Mouse (Mus musculus) liver, embryonic 12.5 days (tissue): ENCODE measurements at regions not wholly inside any gene's neighbourhood (a gene's known extent, or its start where the extent isn't known, plus 50 kb on each side); places are given as distances from the start of the nearest gene placed in this dataset.

Experiments used
- ATAC-seq: fragments of 200-750 bp; cut with Nextera tagmentation; 2 replicates; pipeline ENCODE4 v1.8.0; 2017; ENCODE audit warnings: moderate number of reproducible peaks, mild to moderate bottlenecking, moderate library complexity
- H3K27ac ChIP-seq: fragments of 300-500 bp; sonication (generic); 2 replicates; pipeline ENCODE4 v1.5.1; 2016; ENCODE audit warnings: mild to moderate bottlenecking
- H3K27me3 ChIP-seq: fragments of 300-500 bp; sonication (generic); replicated peaks from 2 replicates; pipeline ENCODE4 v1.6.1; 2016; ENCODE audit warnings: mild to moderate bottlenecking, moderate library complexity
- H3K36me3 ChIP-seq: fragments of 300-500 bp; sonication (generic); 2 replicates; pipeline ENCODE4 v1.6.1; 2016; ENCODE audit warnings: mild to moderate bottlenecking, moderate library complexity
- H3K4me1 ChIP-seq: fragments of 300-500 bp; sonication (generic); 2 replicates; pipeline ENCODE4 v1.6.1; 2016
- H3K4me2 ChIP-seq: fragments of 300-500 bp; sonication (generic); 2 replicates; pipeline ENCODE4 v1.6.1; 2016; ENCODE audit warnings: mild to moderate bottlenecking, moderate library complexity
- H3K4me3 ChIP-seq: fragments of 300-500 bp; sonication (generic); 2 replicates; pipeline ENCODE4 v1.5.1; 2016; ENCODE audit warnings: mild to moderate bottlenecking, moderate library complexity
- H3K9ac ChIP-seq: fragments of 300-500 bp; sonication (generic); 2 replicates; pipeline ENCODE4 v1.6.1; 2016; ENCODE audit warnings: mild to moderate bottlenecking, moderate library complexity
- H3K9me3 ChIP-seq: fragments of 300-500 bp; sonication (generic); replicated peaks from 2 replicates; pipeline ENCODE4 v1.6.1; 2016; ENCODE audit warnings: mild to moderate bottlenecking, moderate library complexity
- WGBS: fragments of 180-500 bp; shearing (Covaris S2); methylation state at CpG from one replicate; pipeline ENCODE4 v1.1.7; 2016; ENCODE audit not compliant: insufficient replicate concordance; 5-methylcytosine and 5-hydroxymethylcytosine counted together

DNA sequence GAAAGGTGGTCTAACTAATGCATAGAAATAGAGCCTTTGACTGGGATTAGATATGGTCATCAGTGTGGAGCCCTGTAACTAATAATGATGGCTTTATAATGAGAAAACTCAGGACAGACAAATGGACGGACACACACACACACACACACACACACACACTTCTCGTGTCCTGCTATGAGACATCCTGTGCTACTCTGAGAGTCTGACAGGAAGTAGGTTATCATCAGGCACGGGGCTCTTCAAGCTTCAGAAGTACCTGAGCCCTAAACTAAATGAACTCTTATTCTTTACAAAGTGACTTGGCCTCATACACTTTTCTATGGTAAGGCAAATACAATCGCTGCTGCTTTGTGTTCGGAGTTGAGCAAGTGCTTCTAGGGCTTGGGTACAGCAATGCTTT, 87.9 kb upstream of the Mkln1 start:
- H3K27ac ChIP-seq = no peak overlapping the region
- 59% methylated on average over 5 of the region's 5 CpGs for WGBS
- H3K4me2 ChIP-seq = no peak overlapping the region
- H3K4me3 ChIP-seq = no peak overlapping the region
- no peaks in the 10 kb centered on the region for H3K4me1 ChIP-seq
- no peaks in the 10 kb centered on the region for H3K9me3 ChIP-seq
- H3K9ac ChIP-seq = no peak overlapping the region
- ATAC-seq = no peak
- H3K36me3 ChIP-seq = no peaks in the 10 kb centered on the region
- H3K27me3 ChIP-seq = no peaks in the 10 kb centered on the region

GRCm38 (mm10) chr6:31313869-31314470, 84.6 kb upstream of the Mkln1 start:
- Histone ChIP-seq H3K9ac (no peak overlapping the region), H3K4me1 (0 out of 2 replicates have a peak, but pooled peaks cover 11% of the 10 kb centered on the region), H3K4me2 (no peak overlapping the region), H3K9me3 (no peaks in the 10 kb centered on the region), H3K27ac (no peak overlapping the region), H3K4me3 (no peak overlapping the region), H3K36me3 (no peaks in the 10 kb centered on the region), H3K27me3 (peaks cover 9% of the 10 kb centered on the region)
- 39% methylated on average over 5 of the region's 5 CpGs for WGBS
- no peak for ATAC-seq

GRCm38 (mm10) chr6:31317741-31318225, 80.8 kb upstream of the Mkln1 start:
- Histone ChIP-seq H3K27ac (no peak overlapping the region; the same call in 1 of the 2 replicates), H3K4me3 (peak overlapping the region; percentile 35), H3K36me3 (no peaks in the 10 kb centered on the region), H3K9me3 (no peaks in the 10 kb centered on the region), H3K9ac (no peak overlapping the region), H3K4me1 (peaks cover 14% of the 10 kb centered on the region; the same call in 1 of the 2 replicates), H3K4me2 (peak overlapping the region; percentile 65), H3K27me3 (peaks cover 9% of the 10 kb centered on the region)
- ATAC-seq = no peak
- 10% methylated on average over 12 of the region's 12 CpGs for WGBS

GRCm38 (mm10) chr6:31318506-31318905, 80.0 kb upstream of the Mkln1 start:
- 3% methylated on average over 11 of the region's 11 CpGs for WGBS
- Histone ChIP-seq H3K9ac (no peak overlapping the region), H3K4me1 (peaks cover 14% of the 10 kb centered on the region; the same call in 1 of the 2 replicates), H3K4me3 (peak overlapping the region; percentile 35), H3K9me3 (no peaks in the 10 kb centered on the region), H3K27me3 (peaks cover 9% of the 10 kb centered on the region), H3K4me2 (peak overlapping the region; percentile 65), H3K36me3 (no peaks in the 10 kb centered on the region), H3K27ac (no peak overlapping the region)
- peak; percentile 73 for ATAC-seq

DNA sequence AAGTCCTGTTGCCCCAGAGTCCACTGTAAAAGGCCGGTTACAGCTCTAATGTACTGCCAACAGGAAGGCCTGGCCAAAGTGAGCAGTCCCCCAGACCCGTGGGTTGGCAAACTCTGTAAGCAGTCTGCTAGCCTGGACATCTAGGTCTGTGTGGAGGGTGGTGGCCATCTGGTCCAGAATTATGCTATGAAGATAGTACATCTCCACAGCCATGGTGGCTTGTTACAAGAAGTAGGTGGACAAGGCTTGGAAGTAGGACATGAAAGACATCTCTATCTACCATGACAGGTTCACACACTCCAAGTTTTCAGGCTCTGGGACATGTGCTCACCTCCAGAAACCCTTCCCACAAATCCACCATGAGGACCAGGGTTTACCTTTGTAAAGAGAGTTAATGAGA, 79.1 kb upstream of the Mkln1 start:
- Histone ChIP-seq H3K9me3 (no peaks in the 10 kb centered on the region), H3K27ac (no peak overlapping the region), H3K4me1 (peaks cover 14% of the 10 kb centered on the region; the same call in 1 of the 2 replicates), H3K4me3 (no peak overlapping the region), H3K9ac (no peak overlapping the region), H3K27me3 (peaks cover 9% of the 10 kb centered on the region), H3K4me2 (no peak overlapping the region), H3K36me3 (no peaks in the 10 kb centered on the region)
- ATAC-seq = no peak
- 55% methylated on average over 2 of the region's 2 CpGs for WGBS

- Histone ChIP-seq H3K9ac (no peak overlapping the region), H3K4me1 (peaks cover 14% of the 10 kb centered on the region; the same call in 1 of the 2 replicates), H3K36me3 (no peaks in the 10 kb centered on the region), H3K9me3 (no peaks in the 10 kb centered on the region), H3K27me3 (peaks cover 9% of the 10 kb centered on the region), H3K4me2 (no peak overlapping the region), H3K4me3 (no peak overlapping the region), H3K27ac (no peak overlapping the region)
- 59% methylated on average over 3 of the region's 3 CpGs for WGBS
- no peak for ATAC-seq
These were observed 78.2 kb upstream of the Mkln1 start for GRCm38 (mm10) chr6:31320141-31320830.

DNA sequence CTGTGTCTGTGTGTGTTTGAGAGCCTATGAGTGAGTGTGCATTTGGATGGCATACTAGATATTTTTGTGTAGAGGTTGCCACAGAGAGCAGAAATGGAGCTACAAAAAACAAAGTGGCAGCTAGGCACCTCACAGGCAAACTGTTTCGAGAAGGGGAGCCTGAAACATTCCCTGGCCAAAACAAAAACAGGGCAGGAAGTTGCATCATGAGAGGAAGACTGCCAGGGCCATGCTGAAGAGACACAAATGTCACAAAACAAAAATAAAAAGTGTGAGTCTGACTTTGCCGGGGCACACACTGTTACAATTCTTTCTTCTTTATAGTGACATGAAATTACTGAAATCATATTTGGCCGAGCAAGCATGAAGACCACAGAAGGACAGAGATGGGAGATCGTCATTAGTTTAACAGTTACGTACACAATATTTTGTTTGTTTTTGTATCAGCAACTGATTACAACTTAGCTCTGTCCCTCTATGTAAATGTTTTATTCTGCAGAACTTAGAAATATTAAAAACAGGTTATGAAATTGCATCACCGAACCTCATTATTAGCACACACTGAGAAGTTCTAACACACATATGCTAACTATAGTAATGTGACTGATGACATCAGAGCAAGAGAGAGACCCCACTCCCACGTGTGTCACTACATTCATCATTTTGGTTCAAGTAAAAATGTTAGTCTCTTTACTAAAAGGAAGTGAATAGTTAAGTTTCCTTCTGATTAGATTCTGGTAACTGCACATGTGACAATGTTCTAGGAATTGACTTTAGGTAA, 77.3 kb upstream of the Mkln1 start:
- H3K4me2 ChIP-seq = no peak overlapping the region
- H3K9ac ChIP-seq = no peak overlapping the region
- 51% methylated on average over 7 of the region's 7 CpGs for WGBS
- H3K9me3 ChIP-seq = no peaks in the 10 kb centered on the region
- no peak overlapping the region for H3K4me3 ChIP-seq
- H3K36me3 ChIP-seq = no peaks in the 10 kb centered on the region
- H3K4me1 ChIP-seq = peaks cover 14% of the 10 kb centered on the region; the same call in 1 of the 2 replicates
- peaks cover 9% of the 10 kb centered on the region for H3K27me3 ChIP-seq
- no peak overlapping the region for H3K27ac ChIP-seq
- ATAC-seq = no peak

DNA sequence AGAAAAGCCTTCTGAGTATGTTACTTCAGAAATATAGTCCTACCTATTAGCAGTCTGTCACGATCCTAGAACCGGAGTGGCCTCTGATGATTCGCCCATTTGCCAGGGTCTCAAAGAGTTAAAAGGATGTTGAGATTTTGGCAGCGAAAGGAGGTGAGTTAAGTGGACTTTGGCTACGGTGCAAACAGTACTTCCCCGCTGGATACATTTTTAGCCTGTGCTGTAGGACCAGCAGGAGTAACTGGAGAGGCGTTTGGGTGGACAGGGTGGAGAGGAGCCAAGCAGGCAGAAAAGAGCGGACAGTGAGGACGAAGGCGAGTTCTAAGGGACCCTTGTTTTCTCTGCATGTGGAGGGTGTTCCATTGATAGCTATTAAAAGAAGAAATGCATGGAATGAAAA, 76.6 kb upstream of the Mkln1 start:
- ATAC-seq = peak; percentile 46; the same call in 1 of the 2 replicates
- H3K27ac ChIP-seq = no peak overlapping the region
- H3K4me3 ChIP-seq = no peak overlapping the region
- H3K27me3 ChIP-seq = peaks cover 8% of the 10 kb centered on the region
- WGBS = 56% methylated on average over 10 of the region's 10 CpGs
- H3K36me3 ChIP-seq = no peaks in the 10 kb centered on the region
- H3K9ac ChIP-seq = no peak overlapping the region
- peaks cover 14% of the 10 kb centered on the region; the same call in 1 of the 2 replicates for H3K4me1 ChIP-seq
- no peak overlapping the region for H3K4me2 ChIP-seq
- no peaks in the 10 kb centered on the region for H3K9me3 ChIP-seq

DNA sequence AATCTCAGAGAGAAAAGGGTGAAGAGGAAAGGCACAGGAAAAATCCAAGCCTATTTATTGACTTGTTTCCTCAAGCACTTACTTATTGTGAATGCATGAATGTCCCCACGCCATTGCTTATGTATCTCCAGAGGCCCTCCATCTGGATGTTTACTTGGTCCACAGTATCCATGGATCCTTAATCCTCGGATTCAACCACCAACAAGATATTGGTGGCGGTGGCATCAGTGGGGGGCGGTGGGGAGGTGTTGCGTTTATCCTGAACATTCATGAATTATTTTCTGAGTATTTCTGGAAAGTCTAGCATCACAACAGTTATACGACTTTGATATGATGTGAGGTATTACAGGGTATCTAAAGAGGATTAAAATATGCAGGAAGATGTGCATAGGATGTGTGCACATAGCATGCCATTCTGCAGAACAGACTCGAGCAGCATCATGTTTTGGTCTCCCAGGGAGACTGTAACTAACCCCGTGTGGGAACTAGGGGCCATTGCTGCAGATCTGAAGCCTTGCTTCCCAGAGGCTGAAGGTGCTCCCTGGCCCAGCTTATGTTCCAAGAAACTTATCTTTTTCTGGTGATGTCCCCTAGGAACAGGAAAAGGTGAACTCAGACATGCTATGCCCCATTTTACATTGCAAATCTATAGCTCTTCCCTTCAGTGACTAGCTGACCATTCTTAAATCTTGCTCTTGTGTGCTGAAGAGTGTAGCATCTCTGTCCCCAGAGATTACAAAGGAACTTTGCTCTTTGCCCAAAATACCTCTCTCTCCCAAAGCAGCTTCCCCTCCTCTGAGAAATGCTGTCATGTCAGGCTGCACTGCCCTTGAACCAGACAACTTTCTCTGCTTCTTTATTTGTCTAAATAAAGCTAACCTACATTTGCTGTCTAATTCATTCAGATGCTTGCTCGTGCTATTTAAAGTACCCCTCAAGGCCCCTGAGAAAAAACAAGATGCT, 75.0 kb upstream of the Mkln1 start:
- H3K9ac ChIP-seq = no peak overlapping the region
- no peaks in the 10 kb centered on the region for H3K9me3 ChIP-seq
- ATAC-seq = no peak
- peaks cover 4% of the 10 kb centered on the region; the same call in 1 of the 2 replicates for H3K4me1 ChIP-seq
- H3K27me3 ChIP-seq = no peaks in the 10 kb centered on the region; the same call in 1 of the 2 replicates
- H3K4me2 ChIP-seq = no peak overlapping the region
- no peak overlapping the region for H3K4me3 ChIP-seq
- H3K27ac ChIP-seq = no peak overlapping the region
- WGBS = 56% methylated on average over 9 of the region's 9 CpGs
- no peaks in the 10 kb centered on the region for H3K36me3 ChIP-seq

- Histone ChIP-seq H3K27ac (no peak overlapping the region), H3K36me3 (no peaks in the 10 kb centered on the region), H3K4me1 (peaks cover 3% of the 10 kb centered on the region; the same call in 1 of the 2 replicates), H3K9me3 (no peaks in the 10 kb centered on the region), H3K27me3 (no peaks in the 10 kb centered on the region), H3K9ac (no peak overlapping the region), H3K4me2 (no peak overlapping the region), H3K4me3 (no peak overlapping the region)
- ATAC-seq = no peak
- 46% methylated on average over 6 of the region's 6 CpGs for WGBS
These were observed 73.8 kb upstream of the Mkln1 start for GRCm38 (mm10) chr6:31324717-31325116.

- no peaks in the 10 kb centered on the region for H3K36me3 ChIP-seq
- no peak for ATAC-seq
- no peak overlapping the region for H3K27ac ChIP-seq
- H3K9ac ChIP-seq = no peak overlapping the region
- no peaks in the 10 kb centered on the region for H3K4me1 ChIP-seq
- no peaks in the 10 kb centered on the region for H3K9me3 ChIP-seq
- H3K4me2 ChIP-seq = no peak overlapping the region
- no peak overlapping the region for H3K4me3 ChIP-seq
- no peaks in the 10 kb centered on the region for H3K27me3 ChIP-seq
- WGBS = 67% methylated on average over 1 of the region's 1 CpGs
These were observed 72.9 kb upstream of the Mkln1 start for GRCm38 (mm10) chr6:31325621-31326020.
